Mouse (Mus musculus) CH12.LX (cell line): ENCODE results near the gene Rbm8a.

Source experiments
- CHD2 ChIP-seq: IDR thresholded peaks from 2 replicates; pipeline ENCODE4 v1.6.1; 2011; ENCODE audit warnings: low read length, improper control_type of control experiment
- CTCF ChIP-seq, 2 experiments: IDR thresholded peaks in 1 of 2; conservative IDR thresholded peaks in 1 of 2; 2 replicates each; pipeline ENCODE4 v1.5.1; 2011 to 2012; ENCODE audit warnings: low read depth in 2 of 2, low read length in 2 of 2, improper control_type of control experiment in 1 of 2, inconsistent platforms in 1 of 2, mild to moderate bottlenecking in 1 of 2, moderate library complexity in 1 of 2
- EP300 ChIP-seq: IDR thresholded peaks from 2 replicates; pipeline ENCODE4 v1.6.1; 2011; ENCODE audit warnings: low read length, improper control_type of control experiment
- ETS1 ChIP-seq: conservative IDR thresholded peaks from 2 replicates; pipeline ENCODE4 v1.6.1; 2012; ENCODE audit warnings: low read depth, mild to moderate bottlenecking, inconsistent platforms, low read length, improper control_type of control experiment, moderate library complexity
- GABPA ChIP-seq: IDR thresholded peaks from 2 replicates; pipeline ENCODE4 v1.6.1; 2012; ENCODE audit warnings: low read depth, low read length, improper control_type of control experiment, inconsistent platforms; ENCODE audit not compliant: insufficient replicate concordance
- KAT2A ChIP-seq: IDR thresholded peaks from 2 replicates; pipeline ENCODE4 v1.6.1; 2012; ENCODE audit warnings: low read length, improper control_type of control experiment, inconsistent platforms; ENCODE audit not compliant: insufficient replicate concordance
- MAX ChIP-seq: IDR thresholded peaks from 2 replicates; pipeline ENCODE4 v1.6.1; 2011; ENCODE audit warnings: low read length, improper control_type of control experiment
- MAZ ChIP-seq: IDR thresholded peaks from 2 replicates; pipeline ENCODE4 v1.6.1; 2012; ENCODE audit warnings: low read depth, mild to moderate bottlenecking, inconsistent platforms, low read length, improper control_type of control experiment, moderate library complexity
- USF1 ChIP-seq: IDR thresholded peaks from 2 replicates; pipeline ENCODE4 v1.6.1; 2014; ENCODE audit warnings: low read depth, mild to moderate bottlenecking, inconsistent platforms, low read length, improper control_type of control experiment

DNA sequence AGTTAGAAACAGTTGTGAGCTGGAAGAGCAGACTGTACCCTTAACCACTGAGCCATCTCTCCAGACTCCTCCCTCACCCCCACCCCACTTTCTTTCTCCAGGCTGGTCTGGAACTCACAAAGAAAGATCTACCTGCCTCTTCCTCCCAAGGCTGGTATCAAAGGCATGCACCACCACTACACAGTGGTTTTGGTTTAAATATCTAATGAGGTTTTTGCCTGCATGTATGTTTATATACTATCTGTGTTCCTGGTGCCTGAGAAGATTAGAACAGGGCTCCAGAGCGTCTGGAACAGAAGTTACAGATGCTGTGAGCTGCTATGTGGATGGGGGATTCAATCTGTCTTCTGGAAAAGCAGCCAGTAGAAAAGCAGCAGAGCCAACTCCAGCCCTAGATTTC is 4.3 kb downstream of the Rbm8a start:
- TF ChIP-seq MAX (no peak), CTCF (conservative IDR thresholded peaks at IDR 0.05 in 1 of 2, IDR thresholded peaks at IDR 0.05 in 1 of 2; ENCODE audit: low read depth in 2 of 2, low read length in 2 of 2) (no peak), EP300 (no peak), GABPA (no peak), MAZ (no peak), KAT2A (no peak), CHD2 (no peak), ETS1 (no peak), USF1 (no peak)
